Mouse (Mus musculus) midbrain, postnatal 0 days (tissue): ENCODE results near the gene Alpk1. TPM values are rescaled to one million over a fixed set of nuclear protein-coding genes. Genes with fewer than 3 reads are reported as not detected.

ENCODE experiments used
- ATAC-seq: fragments of 200-750 bp; cut with Nextera tagmentation; 2 replicates; pipeline ENCODE4 v1.8.0; 2017; ENCODE audit warnings: moderate number of reproducible peaks, mild to moderate bottlenecking, moderate TSS enrichment, moderate library complexity; ENCODE audit not compliant: low FRiP score
- DNase-seq: peaks from one replicate; pipeline ENCODE4 v3.0.0-alpha.2; 2015; ENCODE audit warnings: low spot score
- H3K27ac ChIP-seq: fragments of 300-500 bp; sonication (generic); 2 replicates; pipeline ENCODE4 v1.5.1; 2014; ENCODE audit warnings: low read depth, mild to moderate bottlenecking, low read length, mixed read lengths
- H3K27me3 ChIP-seq: fragments of 300-500 bp; sonication (generic); 2 replicates; pipeline ENCODE4 v1.6.1; 2014; ENCODE audit warnings: low read length, control low read depth, mixed read lengths; ENCODE audit not compliant: insufficient read depth
- H3K36me3 ChIP-seq: fragments of 300-500 bp; sonication (generic); 2 replicates; pipeline ENCODE4 v1.6.1; 2014; ENCODE audit warnings: low read length, control low read depth, mixed read lengths; ENCODE audit not compliant: insufficient read depth
- H3K4me1 ChIP-seq: fragments of 300-500 bp; sonication (generic); 2 replicates; pipeline ENCODE4 v1.6.1; 2014; ENCODE audit warnings: mild to moderate bottlenecking, control low read depth, antibody characterized with exemption, low read length, mixed read lengths; ENCODE audit not compliant: insufficient read depth
- H3K4me2 ChIP-seq: fragments of 300-500 bp; sonication (generic); 2 replicates; pipeline ENCODE4 v1.6.1; 2014; ENCODE audit warnings: low read depth, mild to moderate bottlenecking, low read length, mixed read lengths; ENCODE audit not compliant: poor library complexity, severe bottlenecking
- H3K4me3 ChIP-seq: fragments of 300-500 bp; sonication (generic); 2 replicates; pipeline ENCODE4 v1.5.1; 2014; ENCODE audit warnings: low read depth, mild to moderate bottlenecking, low read length, moderate library complexity
- H3K9ac ChIP-seq: fragments of 300-500 bp; sonication (generic); replicated peaks from 2 replicates; pipeline ENCODE4 v1.6.1; 2014; ENCODE audit warnings: mild to moderate bottlenecking, low read length, moderate library complexity, mixed read lengths; ENCODE audit not compliant: poor library complexity, severe bottlenecking
- H3K9me3 ChIP-seq: fragments of 300-500 bp; sonication (generic); 2 replicates; pipeline ENCODE4 v1.6.1; 2016; ENCODE audit warnings: low read length, control low read depth
- CTCF ChIP-seq: IDR thresholded peaks from 2 replicates; pipeline ENCODE4 v1.5.1; 2016; ENCODE audit warnings: antibody characterized with exemption, mild to moderate bottlenecking
- WGBS: fragments of 180-500 bp; shearing (Covaris S2); extraction: QIAGEN DNeasy Blood & Tissue Kit; methylation state at CpG from one replicate; pipeline ENCODE4 v1.1.7; 2014; 5-methylcytosine and 5-hydroxymethylcytosine counted together
- polyA plus RNA-seq: library from polyadenylated mRNA; unstranded; fragments of >200 nt; fragmentation: Nextera tagmentation; extraction: Ambion mirVana; gene quantifications from 2 replicates; pipeline ENCODE4 v1.2.1, GENCODE M21; 2015
- total RNA-seq: library from RNA; depleted of rRNA; stranded (reverse); fragments of >200 nt; gene quantifications from 2 replicates; pipeline ENCODE4 v1.2.3, GENCODE M21; 2014

Gene Alpk1
- total and polyA plus RNA-seq, 2 experiments from 2014 or later, result 0.25 to 0.60 TPM

- Histone ChIP-seq H3K9ac (no peak overlapping the region), H3K27ac (no peak overlapping the region), H3K27me3 (no peaks in the 10 kb centered on the region), H3K4me3 (peak overlapping the region; percentile 29; the same call in 1 of the 2 replicates), H3K4me2 (peak overlapping the region; percentile 54), H3K36me3 (no peaks in the 10 kb centered on the region), H3K9me3 (no peaks in the 10 kb centered on the region), H3K4me1 (peaks cover 5% of the 10 kb centered on the region; the same call in 1 of the 2 replicates)
- no peak for ATAC-seq
- TF ChIP-seq CTCF, result no peak
- DNase-seq, result no peak
- 66% methylated on average over 11 of the region's 11 CpGs for whole genome bisulfite sequencing
Observed at GRCm38 (mm10) chr3:127705139-127705514, 75.2 kb downstream of the Alpk1 start.

GRCm38 (mm10) chr3:127701196-127701825 is 79.0 kb downstream of the Alpk1 start:
- Histone ChIP-seq H3K4me2 (no peak overlapping the region), H3K9me3 (no peaks in the 10 kb centered on the region), H3K36me3 (no peaks in the 10 kb centered on the region), H3K27me3 (peaks cover 7% of the 10 kb centered on the region; the same call in 1 of the 2 replicates), H3K9ac (no peak overlapping the region), H3K27ac (no peak overlapping the region), H3K4me1 (peaks cover 5% of the 10 kb centered on the region; the same call in 1 of the 2 replicates), H3K4me3 (no peak overlapping the region)
- ATAC-seq (no peak), DNase-seq (no peak)
- no peak for TF ChIP-seq CTCF
- WGBS, result 68% methylated on average over 4 of the region's 4 CpGs

- H3K9me3 ChIP-seq, result no peaks in the 10 kb centered on the region
- H3K4me1 ChIP-seq, result peaks cover 5% of the 10 kb centered on the region; the same call in 1 of the 2 replicates
- no peak overlapping the region for H3K9ac ChIP-seq
- WGBS, result 91% methylated on average over 5 of the region's 5 CpGs
- H3K36me3 ChIP-seq, result no peaks in the 10 kb centered on the region
- H3K4me2 ChIP-seq, result no peak overlapping the region
- DNase-seq, result no peak
- H3K27me3 ChIP-seq, result peaks cover 7% of the 10 kb centered on the region; the same call in 1 of the 2 replicates
- H3K27ac ChIP-seq, result no peak overlapping the region
- no peak overlapping the region for H3K4me3 ChIP-seq
- no peak for ATAC-seq
- TF ChIP-seq CTCF, result no peak
Observed at GRCm38 (mm10) chr3:127698636-127699035, 81.7 kb downstream of the Alpk1 start.

- ATAC-seq (no peak), DNase-seq (no peak)
- 75% methylated on average over 11 of the region's 11 CpGs for WGBS
Observed at GRCm38 (mm10) chr3:127696541-127696940, 83.8 kb downstream of the Alpk1 start.

GRCm38 (mm10) chr3:127694802-127695771 is 85.2 kb downstream of the Alpk1 start:
- whole genome bisulfite sequencing, result 7% methylated on average over 43 of the region's 43 CpGs
- Histone ChIP-seq H3K4me3 (peak overlapping the region; percentile 36), H3K4me1 (peaks cover 5% of the 10 kb centered on the region; the same call in 1 of the 2 replicates), H3K27me3 (peaks cover 7% of the 10 kb centered on the region; the same call in 1 of the 2 replicates), H3K36me3 (no peaks in the 10 kb centered on the region), H3K4me2 (peak overlapping the region; percentile 65), H3K9me3 (no peaks in the 10 kb centered on the region), H3K27ac (no peak overlapping the region), H3K9ac (peak overlapping the region; percentile 51)
- ATAC-seq (no peak), DNase-seq (no peak)
- TF ChIP-seq CTCF, result no peak

More at GRCm38 (mm10) chr3:127696541-127696940, 83.8 kb downstream of the Alpk1 start:
- H3K4me1 ChIP-seq, result peaks cover 5% of the 10 kb centered on the region; the same call in 1 of the 2 replicates
- H3K27me3 ChIP-seq, result peaks cover 7% of the 10 kb centered on the region; the same call in 1 of the 2 replicates
- no peaks in the 10 kb centered on the region for H3K9me3 ChIP-seq
- no peaks in the 10 kb centered on the region for H3K36me3 ChIP-seq
- H3K9ac ChIP-seq, result no peak overlapping the region
- no peak overlapping the region for H3K4me3 ChIP-seq
- H3K4me2 ChIP-seq, result no peak overlapping the region
- no peak overlapping the region for H3K27ac ChIP-seq
- TF ChIP-seq CTCF, result no peak
